Comparison of ENCODE assay signal across 21 mouse cellular contexts in genomic region chr15:82998811-82999221, GRCm38 (mm10). TPM values are rescaled to one million over a fixed set of nuclear protein-coding genes. Genes with fewer than 3 reads are reported as not detected.
DNase-seq lines count a peak whose midpoint lies in the region; ATAC-seq lines count a peak whose summit lies in the region.
"Had no signal": no experiment of that assay in that cellular context is flagged by ENCODE, and none has a peak within 500 bp of the region (broad histone marks: within the 10 kb centered on the region; RNA-seq: fewer than 3 reads in every experiment).

No protein-coding gene starts in this region.

- H3K4me3 ChIP-seq in hindbrain, embryonic 13.5 days, result no peak overlapping the region
- no peak overlapping the region for H3K4me3 ChIP-seq in hindbrain, embryonic 12.5 days
- H3K4me3 ChIP-seq: embryonic facial prominence, embryonic 12.5 days; forebrain, embryonic 15.5 days; heart, adult 2 months; heart, embryonic 15.5 days; kidney, embryonic 15.5 days had no signal

- WGBS in hindbrain, embryonic 13.5 days, result 85% methylated on average over 6 of the region's 6 CpGs
- 89% methylated on average over 6 of the region's 6 CpGs for WGBS in hindbrain, embryonic 12.5 days

- no peak for ATAC-seq in hindbrain, embryonic 13.5 days (ENCODE audit: low FRiP score)
- no peak for ATAC-seq in hindbrain, embryonic 12.5 days (ENCODE audit: low FRiP score)
- ATAC-seq in neutrophil, adult 5-6 weeks (ENCODE audit: extremely low read depth, insufficient number of reproducible peaks, low FRiP score, poor library complexity, severe bottlenecking), result peak; percentile 56; the same call in 1 of the 2 replicates
- ATAC-seq: activated CD4-positive, CD25-positive, alpha-beta regulatory T cell, adult 4 months; forebrain, embryonic 15.5 days; midbrain, embryonic 16.5 days; Patski had no signal

- peak; percentile 58 to 65 for DNase-seq in spleen, adult 18-20 months
- no peak for DNase-seq in spleen, adult 12 weeks (ENCODE audit: low spot score)
- no peak for DNase-seq in retina, postnatal 1 day
- no peak for DNase-seq in gastrocnemius, postnatal 4 days (ENCODE audit: low spot score in 2 of 2)
- no peak for DNase-seq in frontal cortex, postnatal 25 days (ENCODE audit: low spot score in 2 of 2)
- DNase-seq: adrenal gland, postnatal 14 days; cerebellum, adult 18-20 months; cerebellum, postnatal 36 days; thymus, postnatal 25 days had no signal

- peak overlapping the region; percentile 9; the same call in 1 of the 2 replicates for H3K9ac ChIP-seq in hindbrain, embryonic 13.5 days
- H3K9ac ChIP-seq in hindbrain, embryonic 12.5 days, result no peak overlapping the region
- H3K9ac ChIP-seq: embryonic facial prominence, embryonic 12.5 days; forebrain, embryonic 15.5 days; heart, embryonic 15.5 days; kidney, embryonic 15.5 days; liver, embryonic 14.5 days had no signal

- H3K36me3 ChIP-seq in hindbrain, embryonic 13.5 days, result no peaks in the 10 kb centered on the region
- no peaks in the 10 kb centered on the region for H3K36me3 ChIP-seq in hindbrain, embryonic 12.5 days
- H3K36me3 ChIP-seq: embryonic facial prominence, embryonic 12.5 days; forebrain, embryonic 15.5 days; heart, embryonic 15.5 days; kidney, embryonic 15.5 days had no signal

- peaks cover 38% of the 10 kb centered on the region for H3K27me3 ChIP-seq in hindbrain, embryonic 13.5 days
- H3K27me3 ChIP-seq in hindbrain, embryonic 12.5 days, result peaks cover 21% of the 10 kb centered on the region
- H3K27me3 ChIP-seq: forebrain, embryonic 15.5 days had no signal

- no peak overlapping the region for H3K27ac ChIP-seq in hindbrain, embryonic 13.5 days
- no peak overlapping the region for H3K27ac ChIP-seq in hindbrain, embryonic 12.5 days
- H3K27ac ChIP-seq: embryonic facial prominence, embryonic 12.5 days; forebrain, embryonic 15.5 days; heart, adult 2 months; heart, embryonic 15.5 days; kidney, embryonic 15.5 days; liver, embryonic 14.5 days had no signal

- H3K4me1 ChIP-seq in hindbrain, embryonic 13.5 days (replicated peaks), result peaks cover 66% of the 10 kb centered on the region
- peaks cover 59% of the 10 kb centered on the region for H3K4me1 ChIP-seq in hindbrain, embryonic 12.5 days

- H3K4me2 ChIP-seq in hindbrain, embryonic 13.5 days, result no peak overlapping the region
- H3K4me2 ChIP-seq in hindbrain, embryonic 12.5 days (replicated peaks), result no peak overlapping the region
- H3K4me2 ChIP-seq: embryonic facial prominence, embryonic 12.5 days; forebrain, embryonic 15.5 days; heart, embryonic 15.5 days; kidney, embryonic 15.5 days had no signal

- no peaks in the 10 kb centered on the region for H3K9me3 ChIP-seq in hindbrain, embryonic 13.5 days
- no peaks in the 10 kb centered on the region for H3K9me3 ChIP-seq in hindbrain, embryonic 12.5 days (replicated peaks)
- H3K9me3 ChIP-seq: embryonic facial prominence, embryonic 12.5 days; forebrain, embryonic 15.5 days; heart, embryonic 15.5 days; kidney, embryonic 15.5 days had no signal

RNA-seq across cellular contexts. Expression of gene Tcf20, which starts 11.1 kb away (rescaled TPM):
- 11.8 and 12.6 TPM in 2 replicates for polyA plus RNA-seq in hindbrain, embryonic 13.5 days (2015; fragmentation: Nextera tagmentation; extraction: Ambion mirVana)
- 12.4 and 14.0 TPM in 2 replicates for polyA plus RNA-seq in hindbrain, embryonic 12.5 days (2016; fragmentation: Nextera tagmentation; extraction: Ambion mirVana)
- 138 TPM in 2 replicates for total RNA-seq in neutrophil, adult 5-6 weeks (2017)
- total RNA-seq in gastrocnemius, postnatal 4 days (2021), result 10 to 100 TPM; 51.0 to 58.8 TPM

RNA-seq across cellular contexts. Expression of gene Nfam1, which starts 34.3 kb away (rescaled TPM):
- polyA plus RNA-seq in hindbrain, embryonic 13.5 days (2015; fragmentation: Nextera tagmentation; extraction: Ambion mirVana), result 2.0 and 2.2 TPM in 2 replicates
- 1.9 and 2.2 TPM in 2 replicates for polyA plus RNA-seq in hindbrain, embryonic 12.5 days (2016; fragmentation: Nextera tagmentation; extraction: Ambion mirVana)
- total RNA-seq in neutrophil, adult 5-6 weeks (2017), result 242 and 249 TPM in 2 replicates
- total RNA-seq in gastrocnemius, postnatal 4 days (2021), result 1 to 10 TPM; 2.5 to 4.2 TPM
- polyA plus RNA-seq: Patski had no signal

Comparison
In these comparisons a context has a peak if more than half of its experiments do, and no peak if none do; other contexts are left out.
1. DNase-seq: peak in spleen, adult 18-20 months (2 of 2); none in spleen, adult 12 weeks (single experiment), retina, postnatal 1 day (single experiment), gastrocnemius, postnatal 4 days (0 of 2) and frontal cortex, postnatal 25 days (0 of 2).
2. RNA of gene Nfam1, which starts 34.3 kb away (total RNA-seq): 242 to 249 TPM in neutrophil, adult 5-6 weeks; 2.5 to 4.2 TPM in gastrocnemius, postnatal 4 days; every median in the first group is over 10 times any median in the second.